Mouse (Mus musculus) forebrain, embryonic 16.5 days (tissue): ENCODE measurements around the gene Tmem207. TPM values are rescaled to one million over a fixed set of nuclear protein-coding genes. Genes with fewer than 3 reads are reported as not detected.
A peak's percentile ranks its signal among the peaks of the same experiment; 100 is the strongest.

Experiments used
- ATAC-seq: fragments of 200-750 bp; cut with Nextera tagmentation; 2 replicates; pipeline ENCODE4 v1.8.0; 2017; ENCODE audit warnings: mild to moderate bottlenecking, moderate library complexity
- H3K27ac ChIP-seq: fragments of 300-500 bp; sonication (generic); 2 replicates; pipeline ENCODE4 v1.5.1; 2014; ENCODE audit warnings: low read length, control low read depth
- H3K27me3 ChIP-seq: fragments of 300-500 bp; sonication (generic); replicated peaks from 2 replicates; pipeline ENCODE4 v1.6.1; 2014; ENCODE audit warnings: low read length; ENCODE audit not compliant: control insufficient read depth, insufficient read depth
- H3K36me3 ChIP-seq: fragments of 300-500 bp; sonication (generic); 2 replicates; pipeline ENCODE4 v1.6.1; 2014; ENCODE audit not compliant: control insufficient read depth, insufficient read depth
- H3K4me1 ChIP-seq: fragments of 300-500 bp; sonication (generic); replicated peaks from 2 replicates; pipeline ENCODE4 v1.6.1; 2014; ENCODE audit warnings: low read length; ENCODE audit not compliant: control insufficient read depth, insufficient read depth
- H3K4me2 ChIP-seq: fragments of 300-500 bp; sonication (generic); 2 replicates; pipeline ENCODE4 v1.6.1; 2014; ENCODE audit warnings: mild to moderate bottlenecking, low read length, control low read depth
- H3K4me3 ChIP-seq: fragments of 300-500 bp; sonication (generic); replicated peaks from 2 replicates; pipeline ENCODE4 v1.5.1; 2014; ENCODE audit warnings: mild to moderate bottlenecking, low read length, control low read depth
- H3K9ac ChIP-seq: fragments of 300-500 bp; sonication (generic); replicated peaks from 2 replicates; pipeline ENCODE4 v1.6.1; 2014; ENCODE audit warnings: low read depth, low read length, control low read depth
- H3K9me3 ChIP-seq: fragments of 300-500 bp; sonication (generic); 2 replicates; pipeline ENCODE4 v1.6.1; 2016; ENCODE audit warnings: low read length; ENCODE audit not compliant: control insufficient read depth
- WGBS: fragments of 180-500 bp; shearing (Covaris S2); extraction: QIAGEN DNeasy Blood & Tissue Kit; methylation state at CpG from one replicate; pipeline ENCODE4 v1.1.7; 2014; 5-methylcytosine and 5-hydroxymethylcytosine counted together
- polyA plus RNA-seq: library from polyadenylated mRNA; unstranded; fragments of >200 nt; fragmentation: Nextera tagmentation; extraction: Ambion mirVana; gene quantifications from 2 replicates; pipeline ENCODE4 v1.2.1, GENCODE M21; 2015

Tmem207 gene
- polyA plus RNA-seq: not detected in 2 replicates

GRCm38 (mm10) chr16:26526669-26527068, at the start of gene Tmem207:
TSS of gene Tmem207 (minus strand) at chr16:26526769.
- Histone ChIP-seq H3K4me2 (no peak within 1 kb of the TSS), H3K4me1 (peaks cover 10% of the 10 kb centered on the region), H3K4me3 (no peak within 1 kb of the TSS), H3K9me3 (no peaks in the 10 kb centered on the region), H3K9ac (no peak within 1 kb of the TSS), H3K36me3 (no peaks in the 10 kb centered on the region), H3K27me3 (no peaks in the 10 kb centered on the region), H3K27ac (peak within 1 kb of the TSS; percentile 35; the same call in 1 of the 2 replicates)
- ATAC-seq: no peak
- WGBS: 66% methylated on average over 4 of the region's 4 CpGs

GRCm38 (mm10) chr16:26574173-26574572, 47.6 kb upstream of the Tmem207 start:
- Histone ChIP-seq H3K4me3 (no peak overlapping the region), H3K9ac (no peak overlapping the region), H3K9me3 (no peaks in the 10 kb centered on the region), H3K4me1 (no peaks in the 10 kb centered on the region), H3K4me2 (no peak overlapping the region), H3K36me3 (no peaks in the 10 kb centered on the region), H3K27ac (no peak overlapping the region), H3K27me3 (0 out of 2 replicates have a peak, but pooled peaks cover 2% of the 10 kb centered on the region)
- 90% methylated on average over 5 of the region's 5 CpGs for WGBS
- ATAC-seq: no peak

- Histone ChIP-seq H3K27me3 (0 out of 2 replicates have a peak, but pooled peaks cover 2% of the 10 kb centered on the region), H3K4me2 (no peak overlapping the region), H3K4me3 (no peak overlapping the region), H3K27ac (no peak overlapping the region), H3K9me3 (no peaks in the 10 kb centered on the region), H3K9ac (no peak overlapping the region), H3K36me3 (no peaks in the 10 kb centered on the region), H3K4me1 (no peaks in the 10 kb centered on the region)
- no peak for ATAC-seq
- WGBS: 92% methylated on average over 2 of the region's 2 CpGs
These were observed 45.3 kb upstream of the Tmem207 start for GRCm38 (mm10) chr16:26571836-26572235.

- Histone ChIP-seq H3K4me3 (no peak overlapping the region), H3K9ac (no peak overlapping the region), H3K4me2 (no peak overlapping the region), H3K27me3 (no peaks in the 10 kb centered on the region), H3K9me3 (no peaks in the 10 kb centered on the region), H3K27ac (no peak overlapping the region), H3K36me3 (no peaks in the 10 kb centered on the region), H3K4me1 (no peaks in the 10 kb centered on the region)
- ATAC-seq: no peak
These were observed 42.9 kb upstream of the Tmem207 start for GRCm38 (mm10) chr16:26569387-26569978.

GRCm38 (mm10) chr16:26562771-26563170, 36.2 kb upstream of the Tmem207 start:
- no peak overlapping the region for H3K4me3 ChIP-seq
- H3K4me1 ChIP-seq: no peaks in the 10 kb centered on the region
- no peak overlapping the region for H3K4me2 ChIP-seq
- ATAC-seq: no peak
- H3K9ac ChIP-seq: no peak overlapping the region
- H3K36me3 ChIP-seq: no peaks in the 10 kb centered on the region
- no peaks in the 10 kb centered on the region for H3K27me3 ChIP-seq
- H3K9me3 ChIP-seq: no peaks in the 10 kb centered on the region
- 85% methylated on average over 2 of the region's 2 CpGs for WGBS
- H3K27ac ChIP-seq: no peak overlapping the region

- Histone ChIP-seq H3K27me3 (no peaks in the 10 kb centered on the region), H3K4me1 (no peaks in the 10 kb centered on the region), H3K36me3 (no peaks in the 10 kb centered on the region), H3K9ac (no peak overlapping the region), H3K4me2 (no peak overlapping the region), H3K27ac (no peak overlapping the region), H3K4me3 (no peak overlapping the region), H3K9me3 (no peaks in the 10 kb centered on the region)
- no peak for ATAC-seq
- 15% methylated on average over 2 of the region's 2 CpGs for WGBS
These were observed 35.2 kb upstream of the Tmem207 start for GRCm38 (mm10) chr16:26561743-26562142.

GRCm38 (mm10) chr16:26558797-26559196, 32.2 kb upstream of the Tmem207 start:
- no peaks in the 10 kb centered on the region for H3K4me1 ChIP-seq
- H3K36me3 ChIP-seq: no peaks in the 10 kb centered on the region
- no peak overlapping the region for H3K9ac ChIP-seq
- 93% methylated on average over 1 of the region's 1 CpGs for WGBS
- H3K27ac ChIP-seq: no peak overlapping the region
- H3K4me3 ChIP-seq: no peak overlapping the region
- ATAC-seq: no peak
- no peak overlapping the region for H3K4me2 ChIP-seq
- no peaks in the 10 kb centered on the region for H3K27me3 ChIP-seq
- H3K9me3 ChIP-seq: no peaks in the 10 kb centered on the region

- no peaks in the 10 kb centered on the region for H3K4me1 ChIP-seq
- H3K27ac ChIP-seq: no peak overlapping the region
- no peak for ATAC-seq
- no peak overlapping the region for H3K4me2 ChIP-seq
- H3K36me3 ChIP-seq: no peaks in the 10 kb centered on the region
- H3K9ac ChIP-seq: no peak overlapping the region
- no peak overlapping the region for H3K4me3 ChIP-seq
- no peaks in the 10 kb centered on the region for H3K9me3 ChIP-seq
- WGBS: 93% methylated on average over 3 of the region's 3 CpGs
- no peaks in the 10 kb centered on the region for H3K27me3 ChIP-seq
These were observed 25.7 kb upstream of the Tmem207 start for GRCm38 (mm10) chr16:26552234-26552633.

GRCm38 (mm10) chr16:26549221-26549620, 22.7 kb upstream of the Tmem207 start:
- WGBS: 83% methylated on average over 2 of the region's 2 CpGs
- no peak for ATAC-seq
- Histone ChIP-seq H3K27me3 (no peaks in the 10 kb centered on the region), H3K9ac (no peak overlapping the region), H3K4me3 (no peak overlapping the region), H3K9me3 (no peaks in the 10 kb centered on the region), H3K27ac (no peak overlapping the region), H3K4me1 (peaks cover 2% of the 10 kb centered on the region; the same call in 1 of the 2 replicates), H3K36me3 (no peaks in the 10 kb centered on the region), H3K4me2 (no peak overlapping the region)

- Histone ChIP-seq H3K27ac (no peak overlapping the region), H3K27me3 (no peaks in the 10 kb centered on the region), H3K9me3 (no peaks in the 10 kb centered on the region), H3K4me1 (peaks cover 2% of the 10 kb centered on the region; the same call in 1 of the 2 replicates), H3K4me2 (no peak overlapping the region), H3K9ac (no peak overlapping the region), H3K36me3 (no peaks in the 10 kb centered on the region), H3K4me3 (no peak overlapping the region)
- WGBS: 86% methylated on average over 1 of the region's 1 CpGs
- 0 out of 2 replicates have a peak, but pooled peaks have one; percentile 15 for ATAC-seq
These were observed 20.3 kb upstream of the Tmem207 start for GRCm38 (mm10) chr16:26546879-26547206.
